Mouse (Mus musculus): ENCODE results near the gene Zfp831.

GRCm38 (mm10) chr2:174717857-174718256, 74.5 kb downstream of the Zfp831 start:
- no peak for TF ChIP-seq CTCF (IDR thresholded peaks at IDR 0.05; ENCODE audit: control insufficient read depth, insufficient read depth, low read length)
- no peak for TF ChIP-seq POLR2A (IDR thresholded peaks at IDR 0.05; ENCODE audit: borderline replicate concordance, control insufficient read depth, low read depth, low read length)

All from bone marrow, adult 2 months (tissue).